Mouse (Mus musculus) heart, embryonic 12.5 days (tissue): ENCODE data around the gene Tbx15. TPM values are rescaled to one million over a fixed set of nuclear protein-coding genes. Genes with fewer than 3 reads are reported as not detected.

Experiments used
- ATAC-seq: fragments of 200-750 bp; cut with Nextera tagmentation; 2 replicates; pipeline ENCODE4 v1.8.0; 2017; ENCODE audit warnings: moderate TSS enrichment, moderate library complexity; ENCODE audit not compliant: insufficient number of reproducible peaks, low FRiP score
- H3K27ac ChIP-seq: fragments of 300-500 bp; sonication (generic); 2 replicates; pipeline ENCODE4 v1.5.1; 2016; ENCODE audit warnings: mild to moderate bottlenecking, moderate library complexity; ENCODE audit not compliant: poor library complexity, severe bottlenecking
- H3K27me3 ChIP-seq: fragments of 300-500 bp; sonication (generic); replicated peaks from 2 replicates; pipeline ENCODE4 v1.6.1; 2016; ENCODE audit warnings: mild to moderate bottlenecking, moderate library complexity
- H3K36me3 ChIP-seq: fragments of 300-500 bp; sonication (generic); 2 replicates; pipeline ENCODE4 v1.6.1; 2016; ENCODE audit warnings: mild to moderate bottlenecking, moderate library complexity
- H3K4me1 ChIP-seq: fragments of 300-500 bp; sonication (generic); replicated peaks from 2 replicates; pipeline ENCODE4 v1.6.1; 2016; ENCODE audit warnings: mild to moderate bottlenecking
- H3K4me2 ChIP-seq: fragments of 300-500 bp; sonication (generic); 2 replicates; pipeline ENCODE4 v1.6.1; 2016; ENCODE audit warnings: mild to moderate bottlenecking, moderate library complexity
- H3K4me3 ChIP-seq: fragments of 300-500 bp; sonication (generic); 2 replicates; pipeline ENCODE4 v1.5.1; 2016; ENCODE audit warnings: mild to moderate bottlenecking
- H3K9ac ChIP-seq: fragments of 300-500 bp; sonication (generic); 2 replicates; pipeline ENCODE4 v1.6.1; 2016; ENCODE audit warnings: mild to moderate bottlenecking, moderate library complexity
- H3K9me3 ChIP-seq: fragments of 300-500 bp; sonication (generic); replicated peaks from 2 replicates; pipeline ENCODE4 v1.6.1; 2016; ENCODE audit warnings: mild to moderate bottlenecking, moderate library complexity
- WGBS: fragments of 180-500 bp; shearing (Covaris S2); methylation state at CpG from one replicate; pipeline ENCODE4 v1.1.7; 2016; 5-methylcytosine and 5-hydroxymethylcytosine counted together
- microRNA-seq: library from miRNA; unstranded; fragments of <30 nt; microRNA quantifications from one replicate; pipeline ENCODE4, GENCODE M21; 2017
- polyA plus RNA-seq: library from polyadenylated mRNA; unstranded; fragments of >200 nt; fragmentation: Nextera tagmentation; extraction: Ambion mirVana; gene quantifications from 2 replicates; pipeline ENCODE4 v1.2.1, GENCODE M21; 2016

The Tbx15 gene
- polyA plus RNA-seq, 1 experiment from 2014 or later = 0.11 TPM

DNA sequence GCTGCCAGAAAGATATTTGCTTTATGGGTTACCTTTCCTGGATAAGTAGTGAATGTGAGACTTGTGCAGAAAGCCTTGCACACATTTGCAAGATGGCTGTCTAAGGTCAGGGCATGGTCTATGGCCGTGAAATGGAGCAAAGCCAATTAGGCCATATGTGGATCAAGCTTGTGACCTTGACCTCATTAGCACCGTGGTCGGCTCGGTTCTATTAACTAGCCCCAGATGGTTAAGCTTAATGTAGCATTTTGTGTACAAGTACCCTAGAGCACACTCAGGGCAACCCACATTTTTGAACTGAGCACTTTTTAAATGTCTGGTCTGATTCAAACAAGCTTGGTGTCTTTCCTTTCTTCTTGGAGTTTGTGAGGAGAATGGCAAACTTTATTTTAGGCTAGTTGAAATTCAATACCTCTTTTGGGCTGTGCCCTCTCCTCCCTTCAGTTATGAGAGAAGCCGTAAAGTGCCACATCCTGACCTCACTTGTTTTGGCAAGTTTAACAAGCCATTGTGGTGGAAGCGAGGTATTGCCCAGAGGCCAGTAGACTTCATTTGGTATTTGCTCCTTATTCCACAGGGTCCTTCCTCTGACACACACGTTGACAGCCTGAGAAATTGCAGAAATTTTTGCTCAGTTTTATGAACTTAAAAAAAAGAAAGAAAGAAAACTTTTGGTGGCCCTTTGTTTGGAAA lies 71.9 kb downstream of the Tbx15 start:
- no peaks in the 10 kb centered on the region for H3K9me3 ChIP-seq
- ATAC-seq = no peak
- 64% methylated on average over 7 of the region's 7 CpGs for WGBS
- no peak overlapping the region for H3K27ac ChIP-seq
- no peaks in the 10 kb centered on the region for H3K36me3 ChIP-seq
- H3K4me2 ChIP-seq = no peak overlapping the region
- no peak overlapping the region for H3K9ac ChIP-seq
- H3K4me1 ChIP-seq = no peaks in the 10 kb centered on the region
- no peak overlapping the region for H3K4me3 ChIP-seq
- H3K27me3 ChIP-seq = no peaks in the 10 kb centered on the region

DNA sequence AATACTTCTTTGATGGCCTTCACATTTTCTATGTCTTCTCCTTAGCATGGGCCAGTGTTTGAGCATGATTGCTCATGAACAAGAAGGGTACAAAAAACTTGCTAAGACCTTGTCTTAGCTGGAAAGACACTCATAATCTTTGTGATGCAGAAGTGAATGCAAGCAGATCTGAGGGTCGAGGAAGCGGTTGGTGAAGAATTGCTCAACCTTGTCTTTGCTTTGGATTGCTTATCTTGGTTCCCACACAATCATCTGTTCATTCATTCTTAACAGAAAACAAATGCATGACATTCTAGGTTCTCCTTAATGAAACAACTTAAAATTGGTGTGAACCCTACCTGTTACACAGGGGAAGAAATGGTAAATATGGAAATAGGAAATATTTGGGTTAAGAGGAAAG lies 82.2 kb downstream of the Tbx15 start:
- Histone ChIP-seq H3K4me2 (no peak overlapping the region), H3K27me3 (no peaks in the 10 kb centered on the region), H3K36me3 (no peaks in the 10 kb centered on the region), H3K4me3 (no peak overlapping the region), H3K9me3 (no peaks in the 10 kb centered on the region), H3K27ac (no peak overlapping the region), H3K4me1 (no peaks in the 10 kb centered on the region), H3K9ac (no peak overlapping the region)
- 83% methylated on average over 2 of the region's 2 CpGs for WGBS
- ATAC-seq = no peak

DNA sequence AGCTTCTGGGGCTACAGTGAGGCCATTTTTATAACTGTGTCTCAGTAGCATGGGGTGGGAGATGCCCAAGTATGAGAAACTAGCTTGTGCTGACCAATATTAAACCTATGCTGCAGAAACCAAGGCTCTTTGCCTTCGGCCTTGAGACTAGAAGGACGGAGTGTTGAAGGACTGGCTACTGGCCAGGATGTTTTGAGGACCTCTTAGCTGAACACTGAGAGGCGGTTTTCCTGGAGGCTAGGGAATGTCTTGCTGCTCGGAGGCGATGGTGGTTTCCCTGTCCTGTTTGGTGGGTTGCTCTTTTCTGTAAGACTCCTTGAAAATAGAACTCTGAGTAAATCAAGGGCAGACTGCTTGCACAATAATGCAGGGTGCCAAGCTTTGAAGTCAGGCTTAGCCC lies 89.1 kb downstream of the Tbx15 start:
- H3K4me2 ChIP-seq = no peak overlapping the region
- no peak overlapping the region for H3K9ac ChIP-seq
- H3K27me3 ChIP-seq = no peaks in the 10 kb centered on the region
- H3K4me1 ChIP-seq = no peaks in the 10 kb centered on the region
- ATAC-seq = no peak
- H3K9me3 ChIP-seq = no peaks in the 10 kb centered on the region
- 64% methylated on average over 5 of the region's 5 CpGs for WGBS
- no peaks in the 10 kb centered on the region for H3K36me3 ChIP-seq
- H3K27ac ChIP-seq = no peak overlapping the region
- no peak overlapping the region for H3K4me3 ChIP-seq

DNA sequence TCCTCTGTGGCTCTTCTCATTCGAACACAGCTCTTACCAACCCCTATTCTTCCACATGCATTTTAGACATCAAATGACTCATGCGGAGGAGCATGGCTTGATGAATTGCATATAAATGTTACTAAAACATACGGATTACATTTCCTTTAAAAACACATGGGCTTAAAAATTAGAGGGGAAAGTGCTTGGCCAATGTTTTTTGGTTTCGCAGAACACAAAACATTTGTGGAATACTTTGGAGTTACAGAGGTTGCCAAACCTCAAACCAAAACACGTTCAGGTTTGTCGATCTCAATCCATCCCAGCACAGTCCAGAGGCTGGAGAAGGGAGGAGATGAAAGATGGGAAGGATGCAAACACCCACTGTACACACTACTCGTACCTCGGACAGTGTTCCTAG lies 90.9 kb downstream of the Tbx15 start:
- Histone ChIP-seq H3K4me2 (no peak overlapping the region), H3K4me1 (no peaks in the 10 kb centered on the region), H3K27ac (no peak overlapping the region), H3K27me3 (no peaks in the 10 kb centered on the region), H3K9ac (no peak overlapping the region), H3K9me3 (no peaks in the 10 kb centered on the region), H3K4me3 (no peak overlapping the region), H3K36me3 (no peaks in the 10 kb centered on the region)
- WGBS = 70% methylated on average over 8 of the region's 8 CpGs
- ATAC-seq = no peak

DNA sequence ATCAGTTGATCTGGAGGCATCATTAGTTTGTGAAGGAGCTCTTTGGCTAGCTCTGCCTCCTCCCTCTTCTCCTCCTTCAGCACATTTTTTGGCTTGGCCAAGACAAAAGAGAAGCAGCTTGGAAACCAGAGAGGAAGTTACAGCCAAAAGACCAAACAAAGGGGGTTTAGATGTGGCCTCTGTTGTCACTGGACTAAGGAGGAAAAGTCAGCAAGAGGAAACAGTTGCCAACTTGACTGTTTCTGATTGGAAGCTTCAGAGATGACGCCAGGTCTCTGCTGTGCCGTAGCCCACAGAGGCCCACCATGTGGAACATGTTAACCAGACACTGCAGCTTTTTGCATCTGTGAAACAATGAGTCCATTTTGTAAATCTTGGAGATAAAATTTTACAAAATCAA lies 96.7 kb downstream of the Tbx15 start:
- Histone ChIP-seq H3K9ac (no peak overlapping the region), H3K4me2 (no peak overlapping the region), H3K4me1 (0 out of 2 replicates have a peak, but pooled peaks cover 3% of the 10 kb centered on the region), H3K4me3 (no peak overlapping the region), H3K36me3 (no peaks in the 10 kb centered on the region), H3K27me3 (no peaks in the 10 kb centered on the region), H3K9me3 (0 out of 2 replicates have a peak, but pooled peaks cover 3% of the 10 kb centered on the region), H3K27ac (no peak overlapping the region)
- ATAC-seq = no peak
- 64% methylated on average over 2 of the region's 2 CpGs for WGBS

DNA sequence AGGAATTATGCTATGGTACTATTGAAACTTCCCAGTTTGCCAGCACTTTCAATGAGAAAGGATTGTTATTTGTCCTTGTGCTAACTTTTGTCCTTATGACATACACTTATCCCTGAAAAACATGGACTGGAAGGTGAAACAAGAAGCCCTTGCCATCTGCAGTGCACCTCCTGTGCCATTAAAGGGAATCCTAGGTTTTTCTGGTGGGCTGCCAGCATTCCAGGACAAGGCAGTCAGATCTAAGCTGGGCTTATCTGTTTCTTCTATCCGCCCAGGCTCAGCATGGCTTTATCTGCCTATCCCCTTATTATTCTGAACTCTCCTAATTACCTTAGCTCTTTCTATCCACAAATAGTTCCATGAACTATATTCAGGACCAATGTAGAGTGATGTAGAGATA lies 98.6 kb downstream of the Tbx15 start:
- 0 out of 2 replicates have a peak, but pooled peaks cover 3% of the 10 kb centered on the region for H3K4me1 ChIP-seq
- H3K27me3 ChIP-seq = no peaks in the 10 kb centered on the region
- 13% methylated on average over 1 of the region's 1 CpGs for WGBS
- H3K27ac ChIP-seq = no peak overlapping the region
- peaks cover 3% of the 10 kb centered on the region; the same call in 1 of the 2 replicates for H3K9me3 ChIP-seq
- H3K4me3 ChIP-seq = no peak overlapping the region
- no peak for ATAC-seq
- no peak overlapping the region for H3K9ac ChIP-seq
- H3K4me2 ChIP-seq = no peak overlapping the region
- H3K36me3 ChIP-seq = no peaks in the 10 kb centered on the region

DNA sequence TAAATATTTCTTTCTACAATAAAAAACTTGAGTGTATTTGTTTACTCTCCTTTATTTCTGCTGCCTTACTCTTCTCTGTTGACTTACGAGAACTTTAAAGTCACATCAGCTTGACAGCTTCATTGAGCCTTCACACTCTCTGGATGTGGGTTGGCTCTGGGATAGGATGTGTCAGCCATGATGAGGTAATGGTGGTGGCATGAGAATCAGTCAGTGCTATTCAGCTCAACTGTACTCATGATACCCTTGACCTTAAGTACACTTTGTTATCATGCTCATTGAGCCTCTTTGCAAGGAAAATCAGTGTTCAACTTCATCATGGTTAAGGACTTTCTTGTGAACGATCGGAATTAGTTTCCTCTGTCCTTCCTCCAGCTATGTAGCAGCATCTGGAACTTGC lies 99.8 kb downstream of the Tbx15 start:
- Histone ChIP-seq H3K9me3 (peaks cover 3% of the 10 kb centered on the region; the same call in 1 of the 2 replicates), H3K4me2 (no peak overlapping the region), H3K4me1 (0 out of 2 replicates have a peak, but pooled peaks cover 3% of the 10 kb centered on the region), H3K27ac (no peak overlapping the region), H3K27me3 (no peaks in the 10 kb centered on the region), H3K36me3 (no peaks in the 10 kb centered on the region), H3K9ac (no peak overlapping the region), H3K4me3 (no peak overlapping the region)
- ATAC-seq = no peak
- 59% methylated on average over 3 of the region's 3 CpGs for WGBS

DNA sequence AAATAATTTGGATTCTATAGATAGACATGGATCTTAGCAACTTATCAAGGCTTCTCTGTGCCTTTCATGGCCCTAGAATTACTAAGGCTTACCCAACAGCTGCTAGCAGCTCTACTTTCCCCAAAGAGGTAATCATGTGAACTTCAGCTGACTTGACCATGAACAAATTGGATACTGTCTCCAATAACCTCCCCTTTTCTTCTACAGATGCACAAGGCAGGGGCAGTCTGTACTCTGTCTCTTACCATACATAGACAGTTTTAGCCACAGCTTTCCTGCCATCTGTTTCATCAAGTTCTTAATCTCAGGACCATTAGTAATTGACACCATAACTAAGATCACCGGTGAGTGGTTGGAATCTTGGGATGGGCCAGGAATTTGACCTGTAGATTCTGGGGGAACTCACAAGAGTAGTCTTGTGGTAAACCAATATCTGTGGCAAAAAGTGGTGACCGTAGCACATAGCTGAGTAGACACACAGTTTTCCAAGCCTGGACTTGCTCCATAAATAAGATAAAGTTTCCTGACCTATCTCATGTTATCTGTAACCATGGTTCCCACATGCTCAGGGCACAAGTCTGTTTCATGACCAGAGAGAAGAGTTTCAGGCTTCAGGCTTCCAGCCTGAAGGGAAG lies 139.6 kb downstream of the Tbx15 start:
- WGBS = 64% methylated on average over 2 of the region's 2 CpGs
- no peak overlapping the region for H3K9ac ChIP-seq
- H3K4me2 ChIP-seq = no peak overlapping the region
- H3K4me3 ChIP-seq = no peak overlapping the region
- H3K9me3 ChIP-seq = no peaks in the 10 kb centered on the region
- H3K27me3 ChIP-seq = no peaks in the 10 kb centered on the region
- no peak overlapping the region for H3K27ac ChIP-seq
- no peaks in the 10 kb centered on the region for H3K36me3 ChIP-seq
- H3K4me1 ChIP-seq = no peaks in the 10 kb centered on the region
- ATAC-seq = no peak

DNA sequence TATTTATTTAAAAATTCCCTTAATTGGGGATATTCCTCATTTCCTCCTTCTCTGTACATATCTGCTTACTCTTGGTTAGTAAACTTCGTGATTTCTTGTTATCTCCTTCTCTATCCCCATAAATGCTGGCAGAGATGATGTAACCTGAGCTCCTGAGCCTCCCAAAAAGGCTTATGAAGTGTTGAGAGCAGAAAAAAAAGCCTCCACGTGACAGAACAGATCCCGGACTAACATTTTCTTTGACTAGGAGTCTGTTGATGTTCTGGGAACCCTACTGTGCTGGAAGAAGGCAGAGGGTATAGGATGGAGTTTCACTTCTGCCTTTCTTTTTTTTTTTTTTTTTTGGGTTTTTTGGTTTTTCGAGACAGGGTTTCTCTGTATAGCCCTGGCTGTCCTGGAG lies 146.9 kb downstream of the Tbx15 start:
- ATAC-seq = no peak
- Histone ChIP-seq H3K27me3 (no peaks in the 10 kb centered on the region), H3K4me1 (no peaks in the 10 kb centered on the region), H3K9ac (no peak overlapping the region), H3K9me3 (0 out of 2 replicates have a peak, but pooled peaks cover 7% of the 10 kb centered on the region), H3K4me3 (no peak overlapping the region), H3K36me3 (no peaks in the 10 kb centered on the region), H3K27ac (no peak overlapping the region), H3K4me2 (no peak overlapping the region)
- 36% methylated on average over 3 of the region's 4 CpGs for WGBS

Small RNAs within 50 kb of the gene (microRNA-seq; reads per million reads assigned to microRNA genes)
- not detected for gene Mir6481

Other genes with a start within 250 kb of the Tbx15 start
- 8.5 and 9.1 TPM in 2 replicates for gene Wars2, start 99.3 kb upstream of the Tbx15 start, polyA plus RNA-seq